Mouse (Mus musculus): ENCODE measurements around the gene Vmn1r72. TPM values are rescaled to one million over a fixed set of nuclear protein-coding genes. Genes with fewer than 3 reads are reported as not detected.
"Not testable (repeated sequence)": the region's sequence is repeated elsewhere in the genome, so short reads cannot be mapped to it uniquely, and the experiment has no call there.

Gene Vmn1r72
- under 1 TPM in 1 of 3 experiments, not detected in 2; 0.17 TPM for polyA plus RNA-seq (2017; shearing (Covaris generic))

- not testable (repeated sequence) for ATAC-seq
Observed at GRCm38 (mm10) chr7:11680047-11680446, at the start of gene Vmn1r72. Vmn1r72 (minus strand) TSS chr7:11680147.

GRCm38 (mm10) chr7:11617082-11617481, 62.9 kb downstream of the Vmn1r72 start:
- ATAC-seq, result not testable (repeated sequence)

Other genes starting within 250 kb of the Vmn1r72 start
- not detected for gene Zscan4-ps2, start 165.8 kb downstream of the Vmn1r72 start, polyA plus RNA-seq (2017; shearing (Covaris generic))
- not detected for gene Zscan4-ps3, start 70.8 kb downstream of the Vmn1r72 start, polyA plus RNA-seq (2017; shearing (Covaris generic))
- under 1 TPM in 1 of 3 experiments, not detected in 2; 0.07 TPM for gene Vmn1r73, start 50.1 kb upstream of the Vmn1r72 start, polyA plus RNA-seq (2017; shearing (Covaris generic))
- not detected for gene Vmn1r74, start 153.8 kb upstream of the Vmn1r72 start, polyA plus RNA-seq (2017; shearing (Covaris generic))
- gene Vmn1r75, start 194.5 kb upstream of the Vmn1r72 start, polyA plus RNA-seq (2017; shearing (Covaris generic)), result under 1 TPM in 1 of 3 experiments, not detected in 2; 0.14 TPM

Measured in inflammation-experienced regulatory T-cells, adult 6 months (primary cell).